Mouse (Mus musculus): ENCODE results near the gene Olfr1155. TPM values are rescaled to one million over a fixed set of nuclear protein-coding genes. Genes with fewer than 3 reads are reported as not detected.

The Olfr1155 gene
- total RNA-seq, 1 experiment, result not detected

- Histone ChIP-seq H3K4me3 (ENCODE audit: insufficient read depth in 1 of 2, low read depth in 1 of 2, low read length in 2 of 2, poor library complexity in 1 of 2, severe bottlenecking in 1 of 2) (no peak within 1 kb of the TSS), H3K27ac (ENCODE audit: insufficient read depth, low read depth, low read length, poor library complexity, severe bottlenecking) (no peak within 1 kb of the TSS), H3K9me3 (ENCODE audit: control insufficient read depth, insufficient read depth, low read depth, low read length) (no peaks in the 10 kb centered on the region; the same call in 1 of the 2 replicates), H3K4me1 (ENCODE audit: control insufficient read depth in 2 of 2, insufficient read depth in 2 of 2, low read length in 2 of 2, poor library complexity in 1 of 2) (no peaks in the 10 kb centered on the region), H3K9ac (ENCODE audit: insufficient read depth, low read depth, low read length, poor library complexity, severe bottlenecking) (no peak within 1 kb of the TSS), H3K36me3 (ENCODE audit: control insufficient read depth, insufficient read depth, low read length, poor library complexity, severe bottlenecking) (no peaks in the 10 kb centered on the region)
- TF ChIP-seq ZNF384 (IDR thresholded peaks at IDR 0.05; ENCODE audit: low read depth, low read length) (no peak), ZC3H11A (IDR thresholded peaks at IDR 0.05; ENCODE audit: borderline replicate concordance, low read depth, low read length) (no peak), CHD2 (IDR thresholded peaks at IDR 0.05; ENCODE audit: low read depth, low read length) (no peak), HCFC1 (IDR thresholded peaks at IDR 0.05; ENCODE audit: borderline replicate concordance, insufficient read depth, low read length) (no peak), MAFK (IDR thresholded peaks at IDR 0.05; ENCODE audit: insufficient read depth, low read depth, low read length) (no peak)
- in situ Hi-C loops (cut with MboI; ENCODE audit: low sequenced_read_pairs in 2 of 2, unreplicated experiment in 2 of 2), result no loop called here
- DNase-seq (ENCODE audit: low read depth, low spot score), result no peak
Measured at GRCm38 (mm10) chr2:87905066-87905465, 39.9 kb downstream of the Olfr1155 start, which contains the start of gene Olfr1154. Olfr1154 (minus strand) TSS chr2:87905166.

- H3K9me3 ChIP-seq (ENCODE audit: control insufficient read depth, insufficient read depth, low read depth, low read length), result no peaks in the 10 kb centered on the region
- in situ Hi-C loops (cut with MboI; ENCODE audit: low sequenced_read_pairs in 2 of 2, unreplicated experiment in 2 of 2), result no loop called here
- TF ChIP-seq MAFK (IDR thresholded peaks at IDR 0.05; ENCODE audit: insufficient read depth, low read depth, low read length) (no peak), HCFC1 (IDR thresholded peaks at IDR 0.05; ENCODE audit: borderline replicate concordance, insufficient read depth, low read length) (no peak), ZC3H11A (IDR thresholded peaks at IDR 0.05; ENCODE audit: borderline replicate concordance, low read depth, low read length) (no peak), CHD2 (IDR thresholded peaks at IDR 0.05; ENCODE audit: low read depth, low read length) (no peak), ZNF384 (IDR thresholded peaks at IDR 0.05; ENCODE audit: low read depth, low read length) (no peak)
- no peak within 1 kb of the TSS for H3K27ac ChIP-seq (ENCODE audit: insufficient read depth, low read depth, low read length, poor library complexity, severe bottlenecking)
- no peaks in the 10 kb centered on the region for H3K4me1 ChIP-seq (ENCODE audit: control insufficient read depth in 2 of 2, insufficient read depth in 2 of 2, low read length in 2 of 2, poor library complexity in 1 of 2)
- no peak within 1 kb of the TSS for H3K4me3 ChIP-seq (ENCODE audit: insufficient read depth in 1 of 2, low read depth in 1 of 2, low read length in 2 of 2, poor library complexity in 1 of 2, severe bottlenecking in 1 of 2)
- no peak for DNase-seq (ENCODE audit: low read depth, low spot score)
- H3K9ac ChIP-seq (ENCODE audit: insufficient read depth, low read depth, low read length, poor library complexity, severe bottlenecking), result no peak within 1 kb of the TSS
- no peaks in the 10 kb centered on the region for H3K36me3 ChIP-seq (ENCODE audit: control insufficient read depth, insufficient read depth, low read length, poor library complexity, severe bottlenecking)
Measured at GRCm38 (mm10) chr2:87894662-87895061, 50.3 kb downstream of the Olfr1155 start, which contains the start of gene Olfr1153. Olfr1153 (plus strand) TSS chr2:87894962.

Other genes with a start within 250 kb of the Olfr1155 start
- gene Olfr1137, start 232.0 kb downstream of the Olfr1155 start, total RNA-seq (2012; rRNA removed), result not detected in 2 replicates
- not detected in 2 replicates for gene Olfr1138, start 205.2 kb downstream of the Olfr1155 start, total RNA-seq (2012; rRNA removed)
- not detected in 2 replicates for gene Olfr1140, start 201.4 kb downstream of the Olfr1155 start, total RNA-seq (2012; rRNA removed)
- not detected in 2 replicates for gene Olfr1141, start 191.1 kb downstream of the Olfr1155 start, total RNA-seq (2012; rRNA removed)
- not detected in 2 replicates for gene Olfr152, start 165.7 kb downstream of the Olfr1155 start, total RNA-seq (2012; rRNA removed)
- gene Olfr1143, start 144.5 kb downstream of the Olfr1155 start, total RNA-seq (2012; rRNA removed), result not detected in 2 replicates
- gene Olfr1145, start 135.3 kb downstream of the Olfr1155 start, total RNA-seq (2012; rRNA removed), result not detected in 2 replicates
- gene Olfr1148, start 114.6 kb downstream of the Olfr1155 start, total RNA-seq (2012; rRNA removed), result not detected in 2 replicates
- not detected in 2 replicates for gene Olfr1150-ps1, start 101.1 kb downstream of the Olfr1155 start, total RNA-seq (2012; rRNA removed)
- gene Olfr1151, start 89.3 kb downstream of the Olfr1155 start, total RNA-seq (2012; rRNA removed), result not detected in 2 replicates
- not detected in 2 replicates for gene Olfr1152, start 78.6 kb downstream of the Olfr1155 start, total RNA-seq (2012; rRNA removed)
- gene Olfr1153, start 50.2 kb downstream of the Olfr1155 start, total RNA-seq (2012; rRNA removed), result not detected in 2 replicates
- gene Olfr1154, start 40.0 kb downstream of the Olfr1155 start, total RNA-seq (2012; rRNA removed), result not detected in 2 replicates
- not detected in 2 replicates for gene Olfr1156, start 8.0 kb upstream of the Olfr1155 start, total RNA-seq (2012; rRNA removed)
- gene Olfr1157, start 23.2 kb upstream of the Olfr1155 start, total RNA-seq (2012; rRNA removed), result not detected in 2 replicates
- not detected in 2 replicates for gene Olfr74, start 29.5 kb upstream of the Olfr1155 start, total RNA-seq (2012; rRNA removed)
- gene Olfr1158, start 45.0 kb upstream of the Olfr1155 start, total RNA-seq (2012; rRNA removed), result not detected in 2 replicates
- gene Olfr1160, start 63.1 kb upstream of the Olfr1155 start, total RNA-seq (2012; rRNA removed), result not detected in 2 replicates
- gene Olfr1161, start 77.6 kb upstream of the Olfr1155 start, total RNA-seq (2012; rRNA removed), result not detected in 2 replicates
- gene Olfr73, start 92.6 kb upstream of the Olfr1155 start, total RNA-seq (2012; rRNA removed), result not detected in 2 replicates
- gene Olfr1162, start 106.0 kb upstream of the Olfr1155 start, total RNA-seq (2012; rRNA removed), result not detected in 2 replicates
- not detected in 2 replicates for gene Olfr1163, start 126.7 kb upstream of the Olfr1155 start, total RNA-seq (2012; rRNA removed)
- not detected in 2 replicates for gene Olfr1164, start 148.8 kb upstream of the Olfr1155 start, total RNA-seq (2012; rRNA removed)
- gene Olfr1166, start 183.1 kb upstream of the Olfr1155 start, total RNA-seq (2012; rRNA removed), result not detected in 2 replicates
- gene Olfr1167, start 210.1 kb upstream of the Olfr1155 start, total RNA-seq (2012; rRNA removed), result not detected in 2 replicates
- gene Olfr1168, start 236.7 kb upstream of the Olfr1155 start, total RNA-seq (2012; rRNA removed), result not detected in 2 replicates